Mouse (Mus musculus): ENCODE measurements around the gene Ccdc74a. TPM values are rescaled to one million over a fixed set of nuclear protein-coding genes. Genes with fewer than 3 reads are reported as not detected.
A peak's percentile ranks its signal among the peaks of the same experiment; 100 is the strongest.

Ccdc74a gene
- polyA plus RNA-seq, 1 experiment from 2014 or later: 3.5 TPM

DNA sequence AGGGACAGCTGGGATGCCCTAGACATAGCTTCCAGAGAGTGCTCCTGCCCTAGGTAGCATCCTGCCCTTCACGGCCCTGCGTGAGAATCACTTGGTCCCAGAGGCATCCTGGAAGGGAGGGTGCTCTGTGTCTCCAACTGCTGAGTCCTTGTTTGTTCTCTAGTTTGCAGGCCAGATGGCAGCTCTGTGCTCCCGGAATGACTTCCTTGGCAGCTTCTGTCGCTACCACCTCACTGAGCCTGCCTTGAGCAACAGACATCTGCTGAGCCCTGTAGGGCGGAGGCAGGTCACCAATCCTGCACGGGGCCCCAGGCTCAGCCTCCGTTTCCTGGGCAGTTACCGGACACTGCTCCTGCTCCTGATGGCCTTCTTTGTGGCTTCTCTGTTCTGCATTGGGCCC lies 4.0 kb upstream of the Ccdc74a start:
- no peak overlapping the region for H3K4me2 ChIP-seq
- H3K9ac ChIP-seq: no peak overlapping the region
- no peak for ATAC-seq (ENCODE audit: extremely low read depth, insufficient number of reproducible peaks, low FRiP score, low TSS enrichment)
- H3K27ac ChIP-seq (replicated peaks): no peak overlapping the region
- H3K4me1 ChIP-seq: peaks cover 22% of the 10 kb centered on the region
- H3K27me3 ChIP-seq (replicated peaks): no peaks in the 10 kb centered on the region
- H3K9me3 ChIP-seq: no peaks in the 10 kb centered on the region
- H3K4me3 ChIP-seq: no peak overlapping the region
- 88% methylated on average over 8 of the region's 8 CpGs for WGBS
- peaks cover 64% of the 10 kb centered on the region for H3K36me3 ChIP-seq

DNA sequence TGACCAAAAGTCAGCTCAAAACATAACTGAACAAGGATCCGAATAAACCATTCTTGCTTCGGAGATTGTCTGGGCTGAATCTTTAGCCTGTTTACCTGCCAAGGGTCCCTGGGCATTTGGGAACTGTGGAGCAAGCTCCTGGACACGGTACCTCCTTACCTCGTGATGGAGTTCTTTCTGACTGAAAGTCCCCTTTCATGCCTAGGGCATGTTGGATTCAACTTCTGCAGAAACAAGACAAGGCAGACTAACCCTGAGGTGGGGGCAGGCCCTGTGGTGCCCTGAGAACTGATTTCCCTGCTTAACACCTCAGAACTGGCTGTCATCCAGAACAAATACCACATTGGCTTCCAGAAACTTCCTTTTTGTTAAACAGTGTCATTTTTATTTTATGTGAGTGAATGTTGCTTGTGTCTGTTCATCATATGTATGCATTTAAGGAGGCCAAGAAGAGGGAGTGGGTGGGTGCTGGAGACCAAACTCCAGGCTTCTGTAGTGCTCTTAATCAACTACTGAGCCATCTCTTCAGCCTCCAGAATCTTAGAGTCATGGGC lies 2.8 kb upstream of the Ccdc74a start:
- Histone ChIP-seq H3K27me3 (replicated peaks) (no peaks in the 10 kb centered on the region), H3K9me3 (no peaks in the 10 kb centered on the region), H3K4me3 (no peak overlapping the region), H3K27ac (replicated peaks) (no peak overlapping the region), H3K9ac (no peak overlapping the region), H3K4me1 (peaks cover 13% of the 10 kb centered on the region), H3K4me2 (no peak overlapping the region), H3K36me3 (peaks cover 54% of the 10 kb centered on the region)
- ATAC-seq (ENCODE audit: extremely low read depth, insufficient number of reproducible peaks, low FRiP score, low TSS enrichment): no peak
- 89% methylated on average over 4 of the region's 4 CpGs for WGBS

- no peak overlapping the region for H3K27ac ChIP-seq (replicated peaks)
- H3K4me3 ChIP-seq: peak overlapping the region; percentile 63
- 33% methylated on average over 1 of the region's 1 CpGs for WGBS
- peak overlapping the region; percentile 92 for H3K4me2 ChIP-seq
- H3K9ac ChIP-seq: peak overlapping the region; percentile 81
- no peaks in the 10 kb centered on the region for H3K27me3 ChIP-seq (replicated peaks)
- H3K36me3 ChIP-seq: peaks cover 49% of the 10 kb centered on the region
- no peak for ATAC-seq (ENCODE audit: extremely low read depth, insufficient number of reproducible peaks, low FRiP score, low TSS enrichment)
- peaks cover 13% of the 10 kb centered on the region for H3K4me1 ChIP-seq
- H3K9me3 ChIP-seq: no peaks in the 10 kb centered on the region
Observed at GRCm38 (mm10) chr16:17647156-17647555, 886 bp downstream of the Ccdc74a start.

- H3K4me3 ChIP-seq: no peak overlapping the region
- no peak overlapping the region for H3K27ac ChIP-seq (replicated peaks)
- no peak overlapping the region for H3K9ac ChIP-seq
- no peaks in the 10 kb centered on the region for H3K27me3 ChIP-seq (replicated peaks)
- peaks cover 49% of the 10 kb centered on the region for H3K36me3 ChIP-seq
- no peaks in the 10 kb centered on the region for H3K9me3 ChIP-seq
- H3K4me1 ChIP-seq: peaks cover 14% of the 10 kb centered on the region
- no peak overlapping the region for H3K4me2 ChIP-seq
- ATAC-seq (ENCODE audit: extremely low read depth, insufficient number of reproducible peaks, low FRiP score, low TSS enrichment): no peak
- 87% methylated on average over 10 of the region's 10 CpGs for WGBS
Observed at GRCm38 (mm10) chr16:17647566-17648340, 1.5 kb downstream of the Ccdc74a start.

GRCm38 (mm10) chr16:17649925-17650605 lies 3.8 kb downstream of the Ccdc74a start:
- WGBS: 83% methylated on average over 16 of the region's 16 CpGs
- Histone ChIP-seq H3K4me1 (peaks cover 18% of the 10 kb centered on the region), H3K9ac (no peak overlapping the region), H3K4me3 (no peak overlapping the region), H3K36me3 (peaks cover 61% of the 10 kb centered on the region), H3K27ac (replicated peaks) (no peak overlapping the region), H3K4me2 (no peak overlapping the region), H3K9me3 (no peaks in the 10 kb centered on the region), H3K27me3 (replicated peaks) (no peaks in the 10 kb centered on the region)
- ATAC-seq (ENCODE audit: extremely low read depth, insufficient number of reproducible peaks, low FRiP score, low TSS enrichment): no peak

DNA sequence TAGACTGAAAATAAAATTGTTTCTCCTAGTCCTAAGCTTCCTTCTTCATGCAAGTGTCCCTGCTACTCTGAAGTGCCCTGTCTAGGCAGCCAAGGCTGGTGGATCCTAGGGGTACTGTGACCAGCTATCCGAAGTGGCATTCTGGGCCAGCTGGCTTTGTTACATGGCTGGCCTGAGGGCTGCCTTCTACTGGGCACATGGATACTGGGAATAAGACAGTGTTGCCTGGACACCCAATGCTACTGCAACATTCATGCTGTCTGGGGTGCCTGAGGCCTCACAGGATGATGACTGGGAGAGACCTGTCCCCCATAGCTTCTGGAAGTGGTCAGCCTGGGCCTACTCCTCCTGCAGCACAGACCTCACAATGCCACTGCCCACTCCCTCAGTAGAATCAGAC lies 4.4 kb downstream of the Ccdc74a start:
- no peak for ATAC-seq (ENCODE audit: extremely low read depth, insufficient number of reproducible peaks, low FRiP score, low TSS enrichment)
- Histone ChIP-seq H3K4me3 (no peak overlapping the region), H3K9ac (no peak overlapping the region), H3K27me3 (replicated peaks) (no peaks in the 10 kb centered on the region), H3K36me3 (peaks cover 68% of the 10 kb centered on the region), H3K9me3 (no peaks in the 10 kb centered on the region), H3K4me1 (peaks cover 19% of the 10 kb centered on the region), H3K27ac (replicated peaks) (no peak overlapping the region), H3K4me2 (no peak overlapping the region)
- 95% methylated on average over 1 of the region's 1 CpGs for WGBS

GRCm38 (mm10) chr16:17652607-17653006 lies 6.3 kb downstream of the Ccdc74a start:
- no peak overlapping the region for H3K27ac ChIP-seq (replicated peaks)
- no peaks in the 10 kb centered on the region for H3K9me3 ChIP-seq
- no peaks in the 10 kb centered on the region for H3K27me3 ChIP-seq (replicated peaks)
- peaks cover 75% of the 10 kb centered on the region for H3K36me3 ChIP-seq
- H3K9ac ChIP-seq: no peak overlapping the region
- 78% methylated on average over 4 of the region's 4 CpGs for WGBS
- no peak overlapping the region for H3K4me3 ChIP-seq
- no peak overlapping the region for H3K4me2 ChIP-seq
- peaks cover 24% of the 10 kb centered on the region for H3K4me1 ChIP-seq
- ATAC-seq (ENCODE audit: extremely low read depth, insufficient number of reproducible peaks, low FRiP score, low TSS enrichment): no peak

DNA sequence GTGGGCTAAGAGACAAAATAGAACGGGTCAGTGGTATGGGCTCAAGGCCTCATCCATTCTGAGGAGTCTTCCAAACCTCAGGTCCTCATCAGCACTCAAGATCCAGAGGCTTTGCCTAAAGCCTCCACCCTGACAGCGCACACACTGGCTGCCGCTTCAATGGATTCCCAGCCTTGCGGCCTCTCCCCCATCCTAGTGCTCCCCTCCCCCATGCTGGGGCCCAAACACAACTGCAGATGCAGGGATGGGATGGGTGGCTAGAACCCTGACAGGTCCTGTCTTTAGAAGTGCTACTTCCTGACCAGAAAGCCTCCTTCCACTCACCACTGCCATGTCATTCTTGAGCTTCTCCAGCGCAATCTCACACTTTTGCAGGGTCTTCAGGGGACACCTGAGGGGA lies 7.3 kb downstream of the Ccdc74a start:
- WGBS: 92% methylated on average over 5 of the region's 5 CpGs
- Histone ChIP-seq H3K36me3 (peaks cover 85% of the 10 kb centered on the region), H3K9me3 (no peaks in the 10 kb centered on the region), H3K27ac (replicated peaks) (no peak overlapping the region), H3K4me3 (no peak overlapping the region), H3K4me2 (no peak overlapping the region), H3K27me3 (replicated peaks) (no peaks in the 10 kb centered on the region), H3K9ac (no peak overlapping the region), H3K4me1 (peaks cover 24% of the 10 kb centered on the region)
- no peak for ATAC-seq (ENCODE audit: extremely low read depth, insufficient number of reproducible peaks, low FRiP score, low TSS enrichment)

- Histone ChIP-seq H3K36me3 (peaks cover 85% of the 10 kb centered on the region), H3K9ac (no peak overlapping the region), H3K27me3 (replicated peaks) (no peaks in the 10 kb centered on the region), H3K4me2 (no peak overlapping the region), H3K27ac (replicated peaks) (no peak overlapping the region), H3K9me3 (no peaks in the 10 kb centered on the region), H3K4me1 (peaks cover 24% of the 10 kb centered on the region), H3K4me3 (no peak overlapping the region)
- no peak for ATAC-seq (ENCODE audit: extremely low read depth, insufficient number of reproducible peaks, low FRiP score, low TSS enrichment)
- WGBS: 90% methylated on average over 4 of the region's 4 CpGs
Observed at GRCm38 (mm10) chr16:17654188-17654795, 8.0 kb downstream of the Ccdc74a start.

DNA sequence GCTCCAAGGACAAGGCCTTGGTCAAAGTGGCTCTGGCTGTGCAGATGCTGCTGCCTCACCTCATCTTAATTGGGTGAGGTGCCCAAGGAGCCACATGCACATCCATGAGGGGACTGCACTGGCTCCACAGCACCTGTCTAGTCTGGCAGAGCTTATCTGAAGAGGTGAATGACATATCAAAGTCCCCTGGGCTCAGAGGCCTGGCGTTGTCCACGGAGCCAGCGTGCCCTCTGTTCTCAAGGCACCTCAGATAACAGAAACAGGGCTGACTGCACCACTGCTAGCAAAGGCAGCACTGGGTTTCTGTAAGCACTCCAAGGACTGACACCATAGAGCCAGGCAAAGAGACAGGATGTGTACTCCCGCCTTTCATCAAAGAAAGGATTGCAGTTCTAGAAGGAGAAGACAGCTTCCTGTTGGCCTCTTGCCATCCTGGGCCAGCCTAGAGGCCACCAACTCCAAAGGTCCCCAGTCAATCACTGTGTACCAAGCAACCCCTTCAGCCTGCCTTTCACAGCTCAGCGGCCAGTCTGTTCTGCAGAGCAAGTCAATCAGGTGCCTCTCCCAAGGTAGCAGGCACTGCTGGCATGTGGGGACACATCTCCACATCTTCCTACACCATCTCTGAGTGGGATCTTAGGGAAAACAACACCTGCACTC lies 10.1 kb downstream of the Ccdc74a start:
- Histone ChIP-seq H3K36me3 (peaks cover 85% of the 10 kb centered on the region), H3K4me1 (peaks cover 24% of the 10 kb centered on the region), H3K4me3 (no peak overlapping the region), H3K4me2 (no peak overlapping the region), H3K27me3 (replicated peaks) (no peaks in the 10 kb centered on the region), H3K27ac (replicated peaks) (peak overlapping the region; percentile 49), H3K9ac (no peak overlapping the region), H3K9me3 (no peaks in the 10 kb centered on the region)
- 35% methylated on average over 5 of the region's 5 CpGs for WGBS
- no peak for ATAC-seq (ENCODE audit: extremely low read depth, insufficient number of reproducible peaks, low FRiP score, low TSS enrichment)

DNA sequence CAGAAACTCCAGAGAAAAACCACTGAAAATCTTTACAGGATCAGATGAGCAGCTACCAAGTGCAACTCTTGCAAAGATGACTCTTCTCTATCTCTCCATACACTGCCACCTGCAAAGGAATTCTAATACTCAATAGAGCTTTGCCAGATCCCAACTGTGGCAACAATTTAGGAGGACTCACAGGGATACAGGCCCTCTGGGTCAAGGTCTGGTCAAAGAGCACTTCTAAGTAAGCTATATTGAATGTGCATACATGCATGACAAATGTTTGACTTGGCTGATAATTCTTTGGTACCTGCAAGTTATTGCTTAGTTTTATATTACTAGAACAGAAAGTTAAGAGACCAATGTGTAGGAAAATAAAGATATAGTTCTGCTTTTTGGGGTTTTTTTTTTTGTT lies 19.3 kb downstream of the Ccdc74a start:
- Histone ChIP-seq H3K36me3 (peaks cover 89% of the 10 kb centered on the region), H3K4me2 (no peak overlapping the region), H3K9ac (no peak overlapping the region), H3K27me3 (replicated peaks) (no peaks in the 10 kb centered on the region), H3K9me3 (no peaks in the 10 kb centered on the region), H3K4me1 (no peaks in the 10 kb centered on the region), H3K4me3 (no peak overlapping the region), H3K27ac (replicated peaks) (no peak overlapping the region)
- ATAC-seq (ENCODE audit: extremely low read depth, insufficient number of reproducible peaks, low FRiP score, low TSS enrichment): no peak

Measured in heart, embryonic 13.5 days (tissue).